Mouse (Mus musculus) c-Kit-positive CD71-positive TER-119-positive erythroid progenitor cells, embryonic 14.5 days (primary cell): ENCODE results near the gene Tsg101.
"Not testable (repeated sequence)": the region's sequence is repeated elsewhere in the genome, so short reads cannot be mapped to it uniquely, and the experiment has no call there.

Source experiments
- DNase-seq: peaks from one replicate; pipeline ENCODE4 v3.0.0-alpha.2; 2013; ENCODE audit warnings: low spot score

Tsg101 gene

DNA sequence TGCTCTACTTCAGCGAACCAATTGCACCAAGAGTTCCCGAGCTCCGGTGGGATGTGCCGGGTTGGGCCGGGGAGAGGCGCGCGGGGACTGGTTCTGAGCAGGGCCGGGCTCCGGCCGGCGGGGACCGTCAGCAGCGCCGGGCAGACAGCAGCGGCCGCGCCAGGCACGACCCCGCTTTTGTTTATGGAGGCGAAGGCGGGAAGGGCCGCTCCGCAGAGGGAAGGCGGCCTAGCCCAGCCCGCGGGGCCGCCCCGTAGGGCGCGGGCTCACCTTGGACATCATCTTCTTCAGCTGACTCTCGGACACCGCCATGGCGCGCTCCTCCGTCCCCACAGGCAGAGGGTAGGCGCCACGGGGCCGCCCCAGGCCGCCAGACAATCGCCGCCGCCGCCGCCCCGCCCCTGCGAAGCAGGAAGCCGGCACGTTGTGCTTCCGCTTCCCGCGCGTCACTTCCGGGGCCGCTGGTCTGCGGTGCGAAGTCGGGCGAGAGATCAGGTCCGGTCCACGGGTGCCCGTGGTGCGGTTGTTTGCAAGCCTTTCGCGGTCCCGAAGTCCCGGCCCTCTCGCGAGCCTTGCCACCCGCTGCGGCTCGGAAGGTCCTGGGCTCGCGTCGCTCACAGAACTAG is at the start of gene Tsg101:
Tsg101 (minus strand) TSS at position 419 of the 626 bp plus-strand sequence.
- DNase-seq, result peak; percentile 84

- DNase-seq, result no peak
Measured at GRCm38 (mm10) chr7:46964070-46964469, 44.3 kb upstream of the Tsg101 start.

DNA sequence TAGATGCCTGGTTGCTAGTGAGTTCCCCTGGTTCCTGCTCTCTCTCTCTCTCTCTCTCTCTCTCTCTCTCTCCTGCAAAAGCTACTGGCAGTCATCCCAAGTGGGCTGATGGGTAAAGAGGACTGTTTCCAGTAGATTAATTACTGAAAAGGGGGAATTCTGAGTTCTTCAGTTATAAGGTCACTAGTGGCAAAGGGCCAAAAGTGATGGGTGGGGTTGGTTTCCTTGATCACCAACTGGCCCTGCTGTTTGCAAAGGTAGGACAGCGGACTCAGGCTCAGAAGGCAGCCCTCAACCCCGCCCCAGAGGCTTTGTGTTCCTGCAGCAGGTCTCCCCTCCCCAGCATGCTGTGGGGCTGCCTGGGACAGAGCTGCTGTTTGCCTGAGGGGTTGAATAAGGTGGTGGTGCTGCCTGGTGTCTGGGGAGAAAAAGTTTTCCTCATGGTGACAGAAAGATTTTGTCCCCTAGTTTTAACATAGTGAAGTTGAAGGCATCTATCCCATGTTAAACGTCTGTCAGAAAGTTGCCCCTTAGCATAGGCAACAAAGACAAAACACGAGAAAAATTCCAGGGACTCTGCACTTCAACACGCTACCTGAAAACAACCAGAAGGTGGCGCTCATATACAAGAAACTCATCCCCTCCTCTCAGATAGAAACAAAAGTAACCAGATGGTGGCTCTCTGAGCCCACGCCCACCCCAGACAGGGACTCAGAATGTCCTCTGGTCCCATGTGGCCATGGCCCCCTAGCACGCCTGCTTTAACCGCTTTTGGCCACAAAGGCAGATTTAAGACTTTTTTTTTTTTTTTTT is 43.2 kb upstream of the Tsg101 start:
- DNase-seq, result peak; percentile 76

DNA sequence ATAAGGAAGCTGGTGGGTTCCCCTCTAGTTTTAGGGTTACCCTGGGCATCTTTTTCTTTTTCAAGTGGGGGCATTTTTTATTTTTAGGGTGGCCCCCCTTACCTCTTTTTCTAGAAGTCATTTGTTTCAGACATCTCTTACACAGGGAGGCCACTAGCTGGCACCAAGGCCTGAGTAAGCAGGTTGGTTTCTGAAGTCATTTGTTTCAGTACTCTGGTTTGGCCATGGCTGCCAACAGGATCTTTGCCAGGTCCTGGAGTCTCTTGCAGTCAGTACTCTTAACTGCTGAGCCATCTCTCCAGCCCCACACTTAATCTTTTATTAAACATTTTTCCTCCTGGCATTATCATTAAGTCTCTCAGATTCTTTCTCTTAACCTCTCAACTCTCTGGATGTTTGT is 42.4 kb upstream of the Tsg101 start:
- DNase-seq, result no peak

GRCm38 (mm10) chr7:46960991-46961390 is 41.2 kb upstream of the Tsg101 start:
- DNase-seq, result no peak

- DNase-seq, result no peak
Measured at GRCm38 (mm10) chr7:46958853-46959252, 39.1 kb upstream of the Tsg101 start.

DNA sequence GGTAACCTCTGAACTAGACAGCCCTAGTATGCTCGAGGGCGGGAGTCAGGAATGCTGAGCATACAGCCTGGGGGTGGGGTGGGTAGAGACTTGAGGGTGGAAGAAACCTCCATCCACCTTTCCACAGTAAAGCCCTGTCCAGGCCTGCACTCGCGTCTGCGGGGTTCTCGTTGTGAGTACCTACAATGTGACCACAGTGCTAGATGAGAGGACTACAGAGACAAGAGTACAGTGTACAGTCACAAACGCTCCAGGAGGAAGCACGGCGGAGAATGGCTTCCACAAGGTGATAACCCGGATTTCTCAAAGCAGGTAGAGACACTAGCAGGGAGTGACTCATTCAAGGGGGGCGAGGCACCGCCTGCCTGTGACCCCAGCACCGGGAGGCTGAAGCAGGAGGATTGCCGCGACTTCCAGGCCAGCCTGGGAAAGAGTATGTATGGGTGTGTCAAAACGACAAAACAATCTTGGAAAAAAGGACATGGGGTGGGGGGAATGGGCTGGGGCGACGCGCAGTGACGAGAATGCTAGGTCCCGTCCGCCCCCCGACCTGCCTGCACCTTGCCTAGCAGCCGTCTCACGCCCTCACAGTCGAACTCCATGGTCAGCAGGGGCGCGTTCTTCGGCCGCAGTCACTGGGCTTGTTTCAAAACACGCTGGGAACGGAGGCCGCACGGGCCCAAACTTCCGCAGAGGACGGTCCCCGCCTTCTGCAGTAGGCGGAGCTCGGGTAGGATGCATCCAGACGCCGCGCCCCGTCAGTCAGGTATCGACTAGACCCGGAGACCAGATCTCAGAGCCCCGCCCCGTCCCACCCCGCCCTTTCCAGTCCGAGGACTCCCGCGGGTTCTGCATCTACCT is 38.3 kb upstream of the Tsg101 start, which contains the start of gene Uevld:
Uevld (minus strand) TSS at position 697 of the 861 bp plus-strand sequence.
- peak; percentile 92 for DNase-seq

- no peak for DNase-seq
Measured at GRCm38 (mm10) chr7:46935847-46936246, 16.1 kb upstream of the Tsg101 start.

- DNase-seq, result no peak
Measured at GRCm38 (mm10) chr7:46934788-46935187, 15.0 kb upstream of the Tsg101 start.

- DNase-seq, result no peak
Measured at GRCm38 (mm10) chr7:46931370-46931769, 11.6 kb upstream of the Tsg101 start.

DNA sequence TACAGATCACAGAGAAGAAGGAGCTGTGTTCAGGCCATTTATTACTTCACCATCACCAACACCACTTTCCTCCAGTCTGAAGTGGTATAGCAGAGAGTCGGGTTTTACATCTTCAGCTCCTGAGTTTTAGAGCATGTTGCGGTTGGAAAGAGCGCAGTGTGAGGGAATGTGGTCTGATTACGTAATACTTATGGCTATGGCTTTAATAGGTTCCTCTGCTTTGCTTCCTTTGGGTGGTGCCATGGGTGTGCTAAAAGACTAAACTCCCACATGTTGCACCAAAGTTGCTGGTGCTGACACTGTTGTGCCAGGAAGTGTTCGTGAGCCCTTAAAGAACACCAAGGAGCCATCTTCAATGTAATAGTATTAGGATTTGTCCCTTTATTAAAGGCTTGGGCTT is 8.5 kb upstream of the Tsg101 start:
- DNase-seq, result no peak

- no peak for DNase-seq
Measured at GRCm38 (mm10) chr7:46922075-46922474, 2.3 kb upstream of the Tsg101 start.

DNA sequence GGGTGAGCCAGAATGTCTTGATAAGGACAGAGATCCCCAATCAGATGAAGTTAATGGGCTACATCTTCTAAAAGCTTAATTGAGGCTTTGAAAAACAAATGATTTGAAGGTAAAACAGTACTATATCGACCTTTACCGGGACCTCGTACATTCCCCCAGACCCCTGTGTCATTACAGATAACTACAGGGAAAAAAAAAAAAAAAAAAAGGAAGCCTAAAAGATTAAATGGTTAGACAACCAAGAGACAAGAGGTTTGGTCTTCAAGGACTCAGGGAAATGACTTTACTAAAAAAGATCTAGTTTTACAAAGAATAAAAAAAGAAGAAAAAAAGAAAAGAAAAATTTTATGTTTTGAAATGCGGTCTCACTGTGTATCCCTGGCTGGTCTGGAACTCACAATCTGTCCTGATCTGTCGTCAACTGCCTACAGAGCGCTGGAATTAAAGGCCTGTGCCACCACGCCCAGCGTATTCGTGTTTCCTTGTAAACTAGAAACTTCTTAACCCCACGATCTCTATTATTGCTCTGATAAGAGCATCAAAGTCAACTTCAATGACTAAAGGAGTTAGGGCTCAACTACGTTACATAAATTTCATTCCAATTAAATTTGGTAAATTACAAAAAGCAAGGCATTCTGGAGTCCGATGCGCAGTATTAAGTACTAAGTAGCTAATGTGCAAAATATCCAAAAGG is 944 bp downstream of the Tsg101 start:
- DNase-seq, result peak; percentile 49

DNA sequence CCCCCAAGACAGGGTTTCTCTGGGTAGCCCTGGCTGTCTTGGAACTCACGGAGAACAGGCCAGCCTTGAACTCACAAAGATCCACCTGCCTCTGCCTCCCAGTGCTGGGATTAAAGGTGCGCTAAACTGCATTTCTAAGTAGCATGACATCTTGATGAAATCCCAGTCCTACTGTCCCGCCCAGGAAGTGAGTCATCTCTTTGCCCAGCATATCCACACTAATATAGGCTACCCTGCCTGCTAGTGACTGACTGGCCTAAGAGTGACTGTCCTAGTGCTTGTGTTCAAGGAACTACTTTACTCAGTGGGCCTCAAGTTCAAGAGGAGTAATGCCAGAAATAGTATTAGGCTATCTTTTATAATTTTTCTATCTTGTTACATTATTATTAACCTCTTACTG is 3.4 kb downstream of the Tsg101 start:
- DNase-seq, result no peak

GRCm38 (mm10) chr7:46911250-46911649 is 8.5 kb downstream of the Tsg101 start:
- DNase-seq, result no peak

GRCm38 (mm10) chr7:46899343-46899742 is 20.4 kb downstream of the Tsg101 start:
- no peak for DNase-seq

DNA sequence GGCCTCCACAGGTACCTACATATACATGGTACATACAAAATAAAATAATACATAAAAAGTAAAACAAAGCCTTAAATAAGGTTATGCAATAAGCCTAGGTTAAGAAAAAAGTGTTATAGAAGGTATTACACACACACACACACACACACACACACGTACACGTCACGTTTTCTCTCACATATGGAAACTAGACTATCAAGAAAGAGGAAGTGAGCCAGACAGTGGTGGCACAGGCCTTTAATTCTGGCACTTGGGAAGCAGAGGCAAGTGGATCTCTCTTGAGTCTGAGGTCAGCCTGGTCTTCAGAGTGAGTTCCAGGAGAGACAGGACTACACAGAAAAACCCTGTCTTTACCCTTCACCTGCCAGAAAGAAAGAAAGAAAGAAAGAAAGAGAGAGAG is 24.3 kb downstream of the Tsg101 start:
- no peak for DNase-seq

DNA sequence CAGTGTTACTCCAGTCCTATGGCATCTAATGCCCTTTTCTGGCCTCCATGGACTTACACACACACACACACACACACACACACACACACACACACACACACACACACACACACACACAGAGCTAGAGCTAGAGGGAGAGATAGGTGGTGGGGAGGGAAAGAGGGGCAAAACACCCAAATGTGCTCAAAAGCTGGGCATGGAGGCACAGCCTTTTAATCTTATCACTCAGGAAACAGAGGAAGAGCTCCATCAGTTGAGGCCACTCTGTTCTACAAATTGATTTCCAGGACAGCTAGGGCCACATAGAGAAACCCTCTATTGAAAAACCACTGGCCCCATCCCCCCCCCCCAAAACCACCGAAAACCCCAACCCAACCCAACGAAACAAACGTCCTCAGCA is 36.5 kb downstream of the Tsg101 start:
- DNase-seq, result no peak

DNA sequence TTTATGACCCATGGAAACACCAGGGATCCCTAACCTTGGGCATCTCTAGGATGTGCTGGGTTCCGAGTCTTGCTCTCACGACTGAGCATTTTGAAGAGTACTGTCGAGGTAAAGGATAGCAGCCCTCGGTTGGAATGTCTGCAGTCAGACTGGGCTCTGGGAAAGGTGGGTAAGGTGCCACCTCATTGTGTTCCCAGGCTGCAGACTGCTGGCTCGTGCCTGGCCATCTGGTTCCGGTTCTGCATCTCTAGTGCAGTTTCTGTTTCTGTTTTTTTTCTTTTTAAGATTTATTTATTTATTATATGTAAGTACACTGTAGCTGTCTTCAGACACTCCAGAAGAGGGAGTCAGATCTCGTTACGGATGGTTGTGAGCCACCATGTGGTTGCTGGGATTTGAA is 37.8 kb downstream of the Tsg101 start:
- not testable (repeated sequence) for DNase-seq

DNA sequence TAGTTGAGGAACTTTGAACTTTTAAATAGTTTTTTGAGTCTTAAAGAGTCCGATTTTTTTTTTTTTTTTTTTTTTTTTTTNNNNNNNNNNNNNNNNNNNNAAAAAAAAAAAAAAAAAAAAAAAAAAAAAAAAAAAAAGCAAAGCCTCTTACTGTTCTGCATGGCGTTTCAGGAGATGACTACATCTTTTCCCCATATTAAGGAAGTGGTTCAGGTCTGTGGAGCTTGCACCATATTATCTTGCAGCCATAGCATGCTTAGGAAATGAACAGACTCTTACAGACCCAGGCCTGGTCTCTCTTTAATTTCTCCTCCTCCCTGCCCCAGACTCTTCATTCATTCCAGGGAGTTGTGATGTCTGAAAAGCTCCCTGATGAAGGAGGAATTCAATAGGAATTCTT is 38.8 kb downstream of the Tsg101 start:
- no peak for DNase-seq

DNA sequence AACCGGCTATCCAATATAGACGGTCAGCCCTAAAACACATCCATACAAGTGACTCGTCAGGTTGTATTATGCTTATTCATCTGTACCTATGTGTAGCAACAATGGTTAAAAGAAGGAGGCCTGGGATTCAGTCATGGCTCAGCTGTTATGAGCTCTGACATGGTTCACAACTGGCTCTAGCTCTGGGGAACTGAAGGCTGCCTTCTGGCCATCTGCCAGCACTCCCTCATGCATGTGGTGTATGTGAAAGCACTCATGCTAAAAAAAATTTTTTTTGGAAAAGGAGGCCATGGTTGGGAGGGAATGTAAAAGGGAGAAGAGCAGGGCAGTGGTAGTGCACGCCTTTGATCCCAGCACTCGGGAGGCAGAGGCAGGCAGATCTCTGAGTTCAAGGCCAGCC is 39.9 kb downstream of the Tsg101 start:
- DNase-seq, result no peak

DNA sequence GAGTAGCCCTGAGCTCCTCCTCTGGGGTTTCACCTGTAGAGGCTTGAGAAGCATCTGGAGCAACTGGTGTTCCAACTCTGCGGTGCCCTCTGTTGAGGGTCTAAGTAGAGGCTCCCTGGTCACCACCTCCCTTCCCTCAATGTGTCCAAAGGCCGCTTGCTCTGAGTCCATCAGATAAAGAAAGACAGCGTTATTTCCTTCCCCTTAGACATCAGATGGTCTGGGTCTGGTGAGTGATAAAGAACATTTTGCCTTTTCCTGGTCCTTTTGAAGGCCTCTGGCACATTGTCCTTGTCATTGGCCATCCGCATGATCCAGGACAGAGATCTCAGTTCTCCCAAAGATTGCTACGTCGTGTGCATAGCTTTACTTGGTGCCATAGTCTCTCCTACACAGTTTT is 42.5 kb downstream of the Tsg101 start:
- no peak for DNase-seq
